Mouse (Mus musculus): ENCODE data around the gene Romo1. TPM values are rescaled to one million over a fixed set of nuclear protein-coding genes. Genes with fewer than 3 reads are reported as not detected.
"Not testable (repeated sequence)": the region's sequence is repeated elsewhere in the genome, so short reads cannot be mapped to it uniquely, and the experiment has no call there.

Gene Romo1
- polyA plus RNA-seq, 1 experiment from 2014 or later, result 428 TPM

DNA sequence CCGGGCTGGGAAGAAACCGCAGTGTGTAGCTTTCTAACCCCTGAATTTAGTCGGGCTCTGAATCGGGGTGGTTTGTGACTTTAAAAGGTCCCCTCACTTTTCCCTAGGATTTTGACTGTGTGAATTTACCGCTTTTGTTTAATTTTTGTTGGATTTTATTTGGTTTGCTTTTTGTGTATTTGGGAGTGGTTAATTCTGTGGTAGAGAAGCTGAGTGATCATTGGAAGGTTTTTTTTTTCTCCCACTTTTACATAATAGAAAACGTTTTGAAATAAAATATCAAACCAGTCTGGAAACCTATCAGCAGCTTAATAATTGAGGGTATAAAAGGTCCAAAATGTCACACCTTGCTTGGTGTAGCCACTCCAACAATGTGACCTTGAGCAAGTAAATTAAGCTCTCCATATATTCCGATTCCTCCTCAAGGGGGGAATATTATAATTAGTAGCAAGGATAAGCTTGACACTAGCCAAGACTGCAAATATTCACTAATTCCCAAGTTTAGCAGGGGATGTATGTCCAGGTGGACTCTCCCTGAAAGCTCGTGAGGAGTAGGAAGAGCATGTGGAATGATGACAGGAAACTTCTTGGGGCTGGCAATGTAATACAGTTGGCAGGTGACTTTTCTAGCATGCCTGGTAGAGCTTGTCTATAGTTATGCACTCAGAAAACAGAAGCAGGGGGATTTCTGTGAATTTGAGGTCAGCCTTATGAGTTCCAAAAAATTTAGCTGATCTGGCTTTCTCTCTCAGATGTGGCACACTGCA, 37.2 kb downstream of the Romo1 start:
- Histone ChIP-seq H3K9me3 (no peaks in the 10 kb centered on the region), H3K4me3 (peak overlapping the region; percentile 100), H3K27me3 (no peaks in the 10 kb centered on the region), H3K4me1 (peaks cover 17% of the 10 kb centered on the region), H3K9ac (peak overlapping the region; percentile 100), H3K27ac (peak overlapping the region; percentile 88), H3K36me3 (peaks cover 17% of the 10 kb centered on the region), H3K4me2 (replicated peaks) (peak overlapping the region; percentile 65)
- ATAC-seq (ENCODE audit: insufficient number of reproducible peaks, insufficient read depth, low FRiP score, low TSS enrichment), result no peak; the same call in 1 of the 2 replicates
- WGBS, result 16% methylated on average over 8 of the region's 8 CpGs

- peaks cover 15% of the 10 kb centered on the region for H3K36me3 ChIP-seq
- no peak overlapping the region for H3K4me3 ChIP-seq
- H3K9ac ChIP-seq, result no peak overlapping the region
- no peaks in the 10 kb centered on the region for H3K9me3 ChIP-seq
- H3K27ac ChIP-seq, result no peak overlapping the region
- H3K4me2 ChIP-seq (replicated peaks), result no peak overlapping the region
- no peaks in the 10 kb centered on the region for H3K27me3 ChIP-seq
- peaks cover 17% of the 10 kb centered on the region for H3K4me1 ChIP-seq
- no peak for ATAC-seq (ENCODE audit: insufficient number of reproducible peaks, insufficient read depth, low FRiP score, low TSS enrichment)
- WGBS, result 67% methylated on average over 2 of the region's 2 CpGs
Measured at GRCm38 (mm10) chr2:156181592-156181991, 37.8 kb downstream of the Romo1 start.

- H3K4me3 ChIP-seq; H3K27ac ChIP-seq; ATAC-seq (ENCODE audit: insufficient number of reproducible peaks, insufficient read depth, low FRiP score, low TSS enrichment); H3K36me3 ChIP-seq; H3K9ac ChIP-seq; H3K27me3 ChIP-seq; H3K4me2 ChIP-seq (replicated peaks); H3K9me3 ChIP-seq; H3K4me1 ChIP-seq: not testable (repeated sequence)
- 79% methylated on average over 7 of the region's 7 CpGs for WGBS
Measured at GRCm38 (mm10) chr2:156189241-156189640, 45.4 kb downstream of the Romo1 start.

DNA sequence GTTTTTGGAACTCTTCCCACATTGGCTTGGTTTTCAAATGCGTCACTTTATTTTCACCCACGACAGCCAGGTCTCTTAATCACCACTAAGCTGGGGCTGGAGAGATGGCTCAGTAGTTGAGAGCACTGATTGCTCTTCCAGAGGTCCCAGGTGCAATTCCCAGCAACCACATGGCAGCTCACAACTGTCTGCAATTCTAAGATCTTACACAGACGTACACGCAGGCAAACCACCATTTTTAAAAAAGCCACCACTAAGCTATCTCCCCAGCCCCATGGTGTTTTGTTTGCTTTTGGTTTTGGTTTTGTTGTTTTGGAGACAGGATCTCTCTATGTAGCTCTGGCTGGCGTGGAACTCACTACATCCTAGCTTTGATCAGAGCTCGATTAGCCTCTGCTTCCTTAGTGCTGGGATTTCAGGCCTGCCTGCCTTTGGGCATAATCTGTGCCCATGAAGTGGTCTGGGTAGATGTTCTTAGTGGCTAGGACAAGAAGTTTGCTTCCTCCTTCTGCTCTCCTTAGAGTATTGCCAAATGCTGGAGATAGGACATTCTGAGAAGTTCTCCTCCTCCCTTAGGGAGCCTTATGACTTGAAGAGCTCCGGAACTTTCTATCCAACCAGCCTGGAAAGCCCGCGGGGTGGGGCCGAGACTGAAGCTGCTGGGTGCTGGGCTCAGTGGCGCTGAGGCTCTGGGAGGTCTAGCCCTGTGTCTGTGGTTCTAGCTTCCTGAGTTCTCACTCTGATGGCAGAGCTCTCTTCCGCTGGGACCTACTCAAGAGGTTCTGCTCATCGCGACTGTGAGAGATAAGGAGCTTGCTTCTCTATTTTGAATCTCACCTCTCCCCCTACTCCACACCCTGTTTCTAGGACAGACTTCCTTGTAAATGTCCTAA, 46.4 kb downstream of the Romo1 start:
- Histone ChIP-seq H3K27ac (no peak overlapping the region), H3K9ac (no peak overlapping the region), H3K36me3 (no peaks in the 10 kb centered on the region), H3K4me3 (no peak overlapping the region), H3K27me3 (no peaks in the 10 kb centered on the region), H3K4me1 (no peaks in the 10 kb centered on the region), H3K4me2 (replicated peaks) (no peak overlapping the region), H3K9me3 (no peaks in the 10 kb centered on the region)
- ATAC-seq (ENCODE audit: insufficient number of reproducible peaks, insufficient read depth, low FRiP score, low TSS enrichment), result no peak
- WGBS, result 85% methylated on average over 14 of the region's 14 CpGs

- Histone ChIP-seq H3K9me3 (no peaks in the 10 kb centered on the region), H3K4me1 (0 out of 2 replicates have a peak, but pooled peaks cover 3% of the 10 kb centered on the region), H3K4me3 (no peak overlapping the region), H3K36me3 (no peaks in the 10 kb centered on the region), H3K27ac (no peak overlapping the region), H3K9ac (no peak overlapping the region), H3K4me2 (replicated peaks) (no peak overlapping the region), H3K27me3 (no peaks in the 10 kb centered on the region)
- no peak for ATAC-seq (ENCODE audit: insufficient number of reproducible peaks, insufficient read depth, low FRiP score, low TSS enrichment)
- WGBS, result 93% methylated on average over 2 of the region's 2 CpGs
Measured at GRCm38 (mm10) chr2:156191540-156191939, 47.7 kb downstream of the Romo1 start.

DNA sequence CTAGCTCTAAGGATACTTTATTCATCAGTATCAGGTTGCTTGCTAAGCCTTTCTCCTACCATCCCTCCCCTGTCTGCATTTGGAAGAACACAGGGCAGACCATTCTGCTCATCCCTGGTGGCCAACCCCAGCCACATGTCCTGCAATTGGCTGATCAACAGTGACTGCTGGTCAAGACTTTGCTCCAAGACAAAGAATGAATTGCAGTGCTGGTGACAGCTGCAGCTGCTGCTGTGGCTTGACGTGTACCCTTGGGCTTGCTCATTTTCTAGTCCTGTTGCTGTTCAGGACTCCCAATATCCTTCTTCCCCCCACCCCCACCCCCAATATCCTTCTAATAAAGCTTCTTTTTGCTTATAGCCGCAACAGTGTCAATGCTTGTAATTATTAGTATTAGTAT, 48.2 kb downstream of the Romo1 start:
- Histone ChIP-seq H3K36me3 (no peaks in the 10 kb centered on the region), H3K4me3 (no peak overlapping the region), H3K4me2 (replicated peaks) (no peak overlapping the region), H3K4me1 (0 out of 2 replicates have a peak, but pooled peaks cover 3% of the 10 kb centered on the region), H3K9me3 (no peaks in the 10 kb centered on the region), H3K27me3 (no peaks in the 10 kb centered on the region), H3K27ac (no peak overlapping the region), H3K9ac (no peak overlapping the region)
- ATAC-seq (ENCODE audit: insufficient number of reproducible peaks, insufficient read depth, low FRiP score, low TSS enrichment), result no peak
- 68% methylated on average over 2 of the region's 2 CpGs for WGBS

- Histone ChIP-seq H3K4me1 (peaks cover 10% of the 10 kb centered on the region; the same call in 1 of the 2 replicates), H3K27ac (no peak overlapping the region), H3K9ac (no peak overlapping the region), H3K36me3 (no peaks in the 10 kb centered on the region), H3K9me3 (no peaks in the 10 kb centered on the region), H3K27me3 (no peaks in the 10 kb centered on the region), H3K4me3 (no peak overlapping the region), H3K4me2 (replicated peaks) (no peak overlapping the region)
- 57% methylated on average over 3 of the region's 3 CpGs for WGBS
- ATAC-seq (ENCODE audit: insufficient number of reproducible peaks, insufficient read depth, low FRiP score, low TSS enrichment), result no peak
Measured at GRCm38 (mm10) chr2:156193066-156193862, 49.4 kb downstream of the Romo1 start.

DNA sequence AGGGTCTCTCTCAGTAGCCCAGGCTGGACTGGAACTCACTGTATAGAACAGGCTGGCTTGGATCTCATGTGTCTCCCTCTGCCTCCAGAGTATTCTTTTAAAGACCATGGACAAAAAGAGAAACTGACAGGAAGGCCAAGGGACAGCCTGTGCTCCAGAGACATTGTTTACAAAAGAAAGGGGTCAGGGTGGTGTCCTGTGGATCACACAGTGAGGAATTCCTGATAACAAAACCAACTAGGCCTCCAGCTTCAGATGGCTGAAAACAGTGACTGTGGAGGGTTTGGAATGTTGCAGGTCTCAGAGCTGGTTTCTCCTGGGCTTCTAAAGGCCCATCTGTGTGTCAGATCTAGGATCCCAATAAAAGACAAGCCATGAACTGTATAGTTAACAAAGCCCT, 50.7 kb downstream of the Romo1 start:
- Histone ChIP-seq H3K27ac (no peak overlapping the region), H3K4me2 (replicated peaks) (no peak overlapping the region), H3K9ac (no peak overlapping the region), H3K27me3 (no peaks in the 10 kb centered on the region), H3K4me1 (peaks cover 20% of the 10 kb centered on the region; the same call in 1 of the 2 replicates), H3K36me3 (no peaks in the 10 kb centered on the region), H3K9me3 (no peaks in the 10 kb centered on the region), H3K4me3 (no peak overlapping the region)
- no peak for ATAC-seq (ENCODE audit: insufficient number of reproducible peaks, insufficient read depth, low FRiP score, low TSS enrichment)

Other genes starting within 250 kb of the Romo1 start
- 61.3 and 71.5 TPM in 2 replicates for gene Uqcc1, start 213.7 kb upstream of the Romo1 start, polyA plus RNA-seq (2016; fragmentation: Nextera tagmentation; extraction: Ambion mirVana)
- gene Gm15557, start 203.3 kb upstream of the Romo1 start, polyA plus RNA-seq (2016; fragmentation: Nextera tagmentation; extraction: Ambion mirVana), result 0.28 TPM in 1 of 2 replicates, not detected in the other
- 5.6 and 10.5 TPM in 2 replicates for gene Gdf5, start 198.7 kb upstream of the Romo1 start, polyA plus RNA-seq (2016; fragmentation: Nextera tagmentation; extraction: Ambion mirVana)
- gene Cep250, start 187.6 kb upstream of the Romo1 start, polyA plus RNA-seq (2016; fragmentation: Nextera tagmentation; extraction: Ambion mirVana), result 33.3 and 35.2 TPM in 2 replicates
- 2.0 and 2.3 TPM in 2 replicates for gene 6430550D23Rik, start 136.1 kb upstream of the Romo1 start, polyA plus RNA-seq (2016; fragmentation: Nextera tagmentation; extraction: Ambion mirVana)
- gene Ergic3, start 136.0 kb upstream of the Romo1 start, polyA plus RNA-seq (2016; fragmentation: Nextera tagmentation; extraction: Ambion mirVana), result 199 and 220 TPM in 2 replicates
- 0.05 and 0.08 TPM in 2 replicates for gene Fer1l4, start 91.1 kb upstream of the Romo1 start, polyA plus RNA-seq (2016; fragmentation: Nextera tagmentation; extraction: Ambion mirVana)
- 6.0 and 6.9 TPM in 2 replicates for gene Spag4, start 78.9 kb upstream of the Romo1 start, polyA plus RNA-seq (2016; fragmentation: Nextera tagmentation; extraction: Ambion mirVana)
- 64.9 and 68.6 TPM in 2 replicates for gene Cpne1, start 32.1 kb upstream of the Romo1 start, polyA plus RNA-seq (2016; fragmentation: Nextera tagmentation; extraction: Ambion mirVana)
- 38.7 and 43.0 TPM in 2 replicates for gene Rbm12, start 32.1 kb upstream of the Romo1 start, polyA plus RNA-seq (2016; fragmentation: Nextera tagmentation; extraction: Ambion mirVana)
- 16.8 and 17.6 TPM in 2 replicates for gene Gm28036, start 16.9 kb upstream of the Romo1 start, polyA plus RNA-seq (2016; fragmentation: Nextera tagmentation; extraction: Ambion mirVana)
- gene Nfs1, start 147 bp downstream of the Romo1 start, polyA plus RNA-seq (2016; fragmentation: Nextera tagmentation; extraction: Ambion mirVana), result 30.7 and 34.2 TPM in 2 replicates
- gene Rbm39, start 36.2 kb downstream of the Romo1 start, polyA plus RNA-seq (2016; fragmentation: Nextera tagmentation; extraction: Ambion mirVana), result 761 and 773 TPM in 2 replicates
- gene Phf20, start 52.4 kb downstream of the Romo1 start, polyA plus RNA-seq (2016; fragmentation: Nextera tagmentation; extraction: Ambion mirVana), result 82.0 and 85.6 TPM in 2 replicates
- gene Cnbd2, start 168.3 kb downstream of the Romo1 start, polyA plus RNA-seq (2016; fragmentation: Nextera tagmentation; extraction: Ambion mirVana), result 5.1 and 5.6 TPM in 2 replicates
- 106 and 119 TPM in 2 replicates for gene Scand1, start 168.7 kb downstream of the Romo1 start, polyA plus RNA-seq (2016; fragmentation: Nextera tagmentation; extraction: Ambion mirVana)